Mouse (Mus musculus) spleen, adult 2 months (tissue): ENCODE measurements at regions not wholly inside any gene's neighbourhood (a gene's known extent, or its start where the extent isn't known, plus 50 kb on each side); places are given as distances from the start of the nearest gene placed in this dataset.

ENCODE experiments used
- DNase-seq, 2 experiments: peaks; one replicate each; pipeline versions ENCODE4 v3.0.0 to v3.0.0-alpha.2; 2012 to 2021; ENCODE audit warnings: low spot score in 2 of 2, low read depth in 1 of 2
- H3K27ac ChIP-seq: fragments of 200-500 bp; 2 replicates; pipeline ENCODE4 v1.5.1; 2012; ENCODE audit warnings: low read length, inconsistent platforms; ENCODE audit not compliant: insufficient read depth
- H3K27me3 ChIP-seq: fragments of 200-500 bp; 2 replicates; pipeline ENCODE4 v1.6.1; 2012; ENCODE audit warnings: mild to moderate bottlenecking, moderate library complexity, low read length, inconsistent platforms; ENCODE audit not compliant: control insufficient read depth, insufficient read depth
- H3K36me3 ChIP-seq: fragments of 200-500 bp; 2 replicates; pipeline ENCODE4 v1.6.1; 2012; ENCODE audit warnings: mild to moderate bottlenecking, low read length, inconsistent platforms; ENCODE audit not compliant: control insufficient read depth, insufficient read depth
- H3K4me1 ChIP-seq: fragments of 200-500 bp; 2 replicates; pipeline ENCODE4 v1.6.1; 2011; ENCODE audit warnings: inconsistent platforms; ENCODE audit not compliant: control insufficient read depth, insufficient read depth, insufficient read length
- H3K4me3 ChIP-seq: fragments of 200-500 bp; 2 replicates; pipeline ENCODE4 v1.5.1; 2011; ENCODE audit warnings: mild to moderate bottlenecking, inconsistent platforms; ENCODE audit not compliant: insufficient read depth, insufficient read length; ENCODE audit errors: extremely low read depth
- CTCF ChIP-seq: fragments of 200-500 bp; IDR thresholded peaks from 2 replicates; pipeline ENCODE4 v1.5.1; 2011; ENCODE audit warnings: mild to moderate bottlenecking, inconsistent platforms; ENCODE audit not compliant: insufficient read depth, insufficient read length, insufficient replicate concordance; ENCODE audit errors: extremely low read depth
- POLR2A ChIP-seq: fragments of 200-500 bp; IDR thresholded peaks from 2 replicates; pipeline ENCODE4 v1.6.1; 2011; ENCODE audit warnings: low read depth, low read length, inconsistent platforms
- WGBS: fragments of 180-500 bp; shearing (Covaris S2); methylation state at CpG from one replicate; pipeline ENCODE4 v1.1.7; 2018; 5-methylcytosine and 5-hydroxymethylcytosine counted together

DNA sequence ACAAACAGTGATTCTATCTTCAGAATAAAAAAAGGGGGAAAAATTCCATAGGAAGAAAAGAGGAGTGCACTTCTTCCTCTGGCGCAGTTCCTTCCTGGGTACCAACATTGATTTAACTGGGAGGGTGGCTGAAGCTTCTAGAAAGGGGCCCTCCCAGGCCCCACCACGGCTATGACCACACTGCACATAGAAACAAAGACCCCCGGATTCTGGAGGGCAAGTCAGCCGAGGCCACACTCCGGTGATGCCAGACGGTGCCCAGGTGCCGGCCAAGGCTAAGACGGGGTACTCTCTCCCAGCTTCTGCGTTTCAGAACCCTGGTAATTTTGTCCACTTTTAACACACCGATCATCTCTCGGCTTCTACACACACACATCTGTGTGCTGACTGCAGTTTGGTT, 435.8 kb downstream of the Zfp536 start:
- Histone ChIP-seq H3K4me3 (no peak overlapping the region), H3K27ac (no peak overlapping the region), H3K27me3 (no peaks in the 10 kb centered on the region), H3K4me1 (no peaks in the 10 kb centered on the region), H3K36me3 (no peaks in the 10 kb centered on the region)
- TF ChIP-seq CTCF (no peak), POLR2A (no peak)
- DNase-seq, result no peak
- 74% methylated on average over 11 of the region's 11 CpGs for WGBS

DNA sequence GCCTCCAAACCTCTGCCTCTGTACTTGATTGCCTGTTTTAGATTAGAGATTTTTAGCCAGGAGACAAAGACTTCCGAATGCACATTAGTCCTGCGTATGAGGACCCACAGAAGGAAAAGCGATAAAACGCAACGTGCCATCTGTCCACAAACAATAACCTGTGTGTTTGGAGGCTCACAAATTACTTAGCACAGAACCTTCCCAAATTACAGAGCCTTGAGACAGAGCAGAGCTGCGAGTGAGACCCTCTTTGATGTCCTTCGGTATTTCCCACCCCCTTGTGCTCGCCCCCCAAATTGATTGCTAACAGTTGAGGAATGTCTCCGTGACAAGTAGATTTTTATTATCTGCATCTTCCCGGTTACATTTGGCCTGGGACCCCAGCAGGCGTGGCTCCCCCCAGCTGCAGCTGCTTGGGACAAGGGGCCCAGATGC, 435.4 kb downstream of the Zfp536 start:
- Histone ChIP-seq H3K27me3 (no peaks in the 10 kb centered on the region), H3K4me3 (no peak overlapping the region), H3K4me1 (no peaks in the 10 kb centered on the region), H3K27ac (no peak overlapping the region), H3K36me3 (no peaks in the 10 kb centered on the region)
- no peak for TF ChIP-seq CTCF
- no peak for TF ChIP-seq POLR2A
- 53% methylated on average over 11 of the region's 11 CpGs for WGBS
- no peak for DNase-seq

DNA sequence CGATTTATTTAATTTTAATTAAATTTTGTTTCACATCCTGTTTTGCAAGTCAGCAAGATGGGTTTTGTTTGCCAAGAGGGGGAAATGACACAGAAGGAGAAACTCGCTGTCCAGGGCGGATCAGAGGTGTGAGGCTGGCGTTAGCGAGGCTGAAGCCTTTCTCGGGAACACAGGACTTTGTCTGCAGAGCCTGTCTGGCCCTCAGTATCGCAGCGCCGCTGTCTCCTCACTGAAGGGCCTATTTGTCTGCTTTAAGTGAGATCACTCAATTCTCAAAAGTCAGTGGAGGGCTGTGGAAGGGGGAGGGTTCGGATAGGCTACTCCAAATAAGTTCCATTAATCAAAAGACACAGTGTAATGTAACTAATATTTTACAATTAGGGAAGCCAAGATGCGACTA, 430.8 kb downstream of the Zfp536 start:
- no peak for DNase-seq
- Histone ChIP-seq H3K4me1 (no peaks in the 10 kb centered on the region), H3K27me3 (no peaks in the 10 kb centered on the region), H3K27ac (no peak overlapping the region), H3K4me3 (no peak overlapping the region), H3K36me3 (no peaks in the 10 kb centered on the region)
- WGBS, result 41% methylated on average over 11 of the region's 11 CpGs
- TF ChIP-seq POLR2A (no peak), CTCF (no peak)

DNA sequence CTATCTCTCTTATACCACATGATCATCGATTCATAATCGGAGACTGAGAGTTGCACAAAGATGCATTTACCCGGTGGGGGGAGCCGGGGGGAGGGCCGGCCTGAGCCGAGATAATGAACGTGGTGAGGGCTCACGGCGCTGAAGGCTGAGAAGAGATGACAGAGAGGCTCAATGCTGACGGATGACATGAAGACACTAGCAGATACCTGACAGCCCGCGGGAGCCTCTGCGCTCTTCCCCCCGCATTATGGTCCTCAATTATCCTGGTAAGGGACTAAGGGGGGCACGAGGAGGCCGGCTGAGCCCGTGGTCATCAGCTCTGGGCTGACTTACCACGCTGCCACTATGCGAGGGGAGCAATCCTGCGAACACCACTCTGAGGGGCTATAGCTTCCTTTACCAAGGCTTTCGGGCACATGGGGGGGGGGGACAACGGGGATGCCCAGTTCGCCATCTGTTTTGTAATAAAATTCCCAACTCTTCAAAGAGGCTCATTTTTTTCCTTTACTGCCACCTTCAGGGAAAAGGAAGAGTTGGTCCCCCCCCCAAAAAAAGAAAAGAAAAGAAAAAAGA, 430.3 kb downstream of the Zfp536 start:
- Histone ChIP-seq H3K27ac (no peak overlapping the region), H3K27me3 (no peaks in the 10 kb centered on the region), H3K4me3 (no peak overlapping the region), H3K4me1 (no peaks in the 10 kb centered on the region), H3K36me3 (no peaks in the 10 kb centered on the region)
- 37% methylated on average over 23 of the region's 23 CpGs for WGBS
- DNase-seq, result no peak
- TF ChIP-seq POLR2A (no peak), CTCF (no peak)

DNA sequence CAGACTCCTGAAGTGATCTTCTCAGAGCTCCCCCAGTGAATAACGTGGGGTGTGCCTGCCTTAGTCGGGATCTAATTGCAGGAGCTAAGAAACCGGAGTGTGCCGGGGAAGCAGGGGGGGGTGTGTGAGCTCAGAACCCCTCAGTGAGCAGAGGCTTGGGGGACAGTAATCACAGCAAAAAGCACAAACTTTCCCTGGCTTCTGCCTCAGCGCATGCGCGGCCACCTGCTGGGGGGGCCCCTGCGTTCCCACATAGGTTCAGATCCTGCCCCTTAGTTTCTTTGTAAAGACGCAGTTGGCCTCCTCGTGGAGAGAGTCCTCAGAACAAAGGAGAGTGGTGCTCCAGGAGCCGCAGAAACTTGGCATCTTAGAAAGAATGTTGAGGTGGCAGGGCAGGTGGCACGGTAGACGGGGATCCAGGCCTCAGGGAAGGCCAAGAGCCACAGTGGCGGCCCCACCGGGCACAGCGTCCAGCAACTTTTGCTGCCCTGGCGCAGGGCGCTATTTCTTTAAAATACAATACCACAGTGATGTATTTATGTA, 429.7 kb downstream of the Zfp536 start:
- H3K27ac ChIP-seq, result no peak overlapping the region
- H3K4me1 ChIP-seq, result no peaks in the 10 kb centered on the region
- H3K36me3 ChIP-seq, result no peaks in the 10 kb centered on the region
- TF ChIP-seq POLR2A (no peak), CTCF (no peak)
- DNase-seq, result no peak
- no peaks in the 10 kb centered on the region for H3K27me3 ChIP-seq
- no peak overlapping the region for H3K4me3 ChIP-seq
- WGBS, result 65% methylated on average over 18 of the region's 18 CpGs

DNA sequence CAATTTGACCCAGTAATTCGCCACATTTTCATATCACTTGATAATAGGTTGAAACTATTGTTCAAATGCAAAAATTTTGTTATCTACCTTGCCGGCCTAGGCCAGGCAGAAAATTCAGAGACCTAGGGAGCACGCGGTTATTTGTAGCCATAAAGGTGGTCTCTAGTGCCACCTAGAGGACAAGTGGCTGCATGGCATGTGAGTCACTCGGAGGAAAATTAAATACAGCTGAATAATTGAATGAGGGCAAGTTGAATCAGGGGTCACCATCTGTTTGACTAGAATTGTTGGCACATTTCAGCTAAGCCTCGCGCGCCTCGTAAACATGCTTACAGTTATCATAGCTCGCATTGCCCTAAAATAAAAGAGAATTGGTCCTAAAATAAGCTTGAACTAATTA, 427.4 kb downstream of the Zfp536 start:
- Histone ChIP-seq H3K27ac (no peak overlapping the region), H3K36me3 (no peaks in the 10 kb centered on the region), H3K27me3 (no peaks in the 10 kb centered on the region), H3K4me1 (no peaks in the 10 kb centered on the region), H3K4me3 (no peak overlapping the region)
- DNase-seq, result peak in 1 of 2 experiments; percentile 24
- 12% methylated on average over 10 of the region's 10 CpGs for WGBS
- TF ChIP-seq POLR2A (no peak), CTCF (peak; percentile 46; the same call in 1 of the 2 replicates)

DNA sequence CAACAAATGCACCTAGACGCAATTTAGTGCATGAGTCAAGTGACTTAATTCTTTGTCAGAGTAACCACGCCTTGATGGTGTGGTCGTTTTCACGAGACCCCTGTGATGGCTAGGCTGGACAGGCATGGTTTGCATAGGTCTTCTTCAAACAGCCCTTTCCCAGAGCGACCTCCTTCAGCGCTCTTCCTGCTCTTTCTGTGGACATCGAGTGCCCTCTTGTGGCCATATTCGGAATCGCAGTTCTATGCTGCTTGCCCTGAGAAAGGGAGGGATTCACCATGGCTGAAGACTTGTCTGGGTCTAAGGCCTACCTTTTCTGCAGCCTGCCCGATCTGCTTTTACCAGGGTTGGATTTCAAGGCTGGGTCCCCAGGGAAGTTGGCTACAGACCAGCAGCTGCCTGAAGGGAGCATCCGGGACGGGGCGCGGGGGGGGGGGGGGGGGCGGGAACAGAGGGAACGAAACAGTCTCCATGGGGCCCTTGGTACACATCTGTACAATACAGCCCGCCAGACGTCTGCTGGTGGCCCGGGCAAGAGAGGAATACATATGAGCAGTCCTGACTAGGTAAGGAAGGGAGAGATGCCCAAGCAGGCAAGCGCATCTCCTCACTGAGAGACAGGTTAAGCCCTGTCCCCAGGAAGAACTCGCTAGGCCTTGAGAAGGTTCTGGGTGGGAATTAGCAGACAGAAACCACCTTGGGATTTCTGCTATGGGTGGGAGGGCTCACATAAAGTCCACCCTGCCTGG, 415.6 kb downstream of the Zfp536 start:
- Histone ChIP-seq H3K36me3 (no peaks in the 10 kb centered on the region), H3K27ac (no peak overlapping the region), H3K4me3 (no peak overlapping the region), H3K4me1 (peaks cover 3% of the 10 kb centered on the region; the same call in 1 of the 2 replicates), H3K27me3 (no peaks in the 10 kb centered on the region)
- TF ChIP-seq CTCF (peak; percentile 82; the same call in 1 of the 2 replicates), POLR2A (no peak)
- peak; percentile 30 to 71 for DNase-seq
- WGBS, result 28% methylated on average over 21 of the region's 21 CpGs
